ENCODE assay signal across 20 mouse cellular contexts in genomic region chr12:47466740-47467139, GRCm38 (mm10).
A peak's percentile ranks its signal among the peaks of the same experiment; 100 is the strongest.
DNase-seq lines count a peak whose midpoint lies in the region; ATAC-seq lines count a peak whose summit lies in the region.
"Had no signal": no experiment of that assay in that cellular context is flagged by ENCODE, and none has a peak within 500 bp of the region (broad histone marks: within the 10 kb centered on the region; RNA-seq: fewer than 3 reads in every experiment).

No protein-coding gene starts in this region.

- H3K27ac ChIP-seq in embryonic facial prominence, embryonic 14.5 days (replicated peaks; ENCODE audit: low read depth, low read length): no peak overlapping the region
- no peak overlapping the region for H3K27ac ChIP-seq in embryonic facial prominence, embryonic 10.5 days (replicated peaks)
- no peak overlapping the region for H3K27ac ChIP-seq in midbrain, embryonic 11.5 days (ENCODE audit: low read depth, low read length)
- no peak overlapping the region for H3K27ac ChIP-seq in midbrain, embryonic 15.5 days
- H3K27ac ChIP-seq: forebrain, embryonic 15.5 days; heart, adult 2 months; heart, embryonic 15.5 days had no signal

- no peaks in the 10 kb centered on the region for H3K4me1 ChIP-seq in embryonic facial prominence, embryonic 14.5 days (ENCODE audit: control insufficient read depth, insufficient read depth, low read length)
- H3K4me1 ChIP-seq in embryonic facial prominence, embryonic 10.5 days: no peaks in the 10 kb centered on the region
- no peaks in the 10 kb centered on the region for H3K4me1 ChIP-seq in midbrain, embryonic 11.5 days (ENCODE audit: control insufficient read depth, insufficient read depth, low read length)
- H3K4me1 ChIP-seq in midbrain, embryonic 15.5 days: no peaks in the 10 kb centered on the region
- H3K4me1 ChIP-seq: forebrain, embryonic 15.5 days; heart, embryonic 15.5 days had no signal

- no peak overlapping the region for H3K4me2 ChIP-seq in embryonic facial prominence, embryonic 14.5 days (ENCODE audit: low read depth, low read length)
- no peak overlapping the region for H3K4me2 ChIP-seq in midbrain, embryonic 11.5 days
- H3K4me2 ChIP-seq in midbrain, embryonic 15.5 days: no peak overlapping the region
- H3K4me2 ChIP-seq: forebrain, embryonic 15.5 days; heart, embryonic 11.5 days; heart, embryonic 15.5 days had no signal

- H3K36me3 ChIP-seq in embryonic facial prominence, embryonic 14.5 days (ENCODE audit: control insufficient read depth, insufficient read depth, low read length): no peaks in the 10 kb centered on the region
- H3K36me3 ChIP-seq in embryonic facial prominence, embryonic 10.5 days (replicated peaks): no peaks in the 10 kb centered on the region
- H3K36me3 ChIP-seq in midbrain, embryonic 11.5 days (ENCODE audit: control insufficient read depth, insufficient read depth, low read length): no peaks in the 10 kb centered on the region
- H3K36me3 ChIP-seq in midbrain, embryonic 15.5 days (replicated peaks): no peaks in the 10 kb centered on the region
- H3K36me3 ChIP-seq: forebrain, embryonic 15.5 days; G1E; heart, embryonic 15.5 days had no signal

- no peak overlapping the region for H3K4me3 ChIP-seq in embryonic facial prominence, embryonic 14.5 days (ENCODE audit: low read depth, low read length)
- no peak overlapping the region for H3K4me3 ChIP-seq in embryonic facial prominence, embryonic 10.5 days
- H3K4me3 ChIP-seq in midbrain, embryonic 11.5 days (ENCODE audit: low read depth, low read length): no peak overlapping the region
- no peak overlapping the region for H3K4me3 ChIP-seq in midbrain, embryonic 15.5 days
- H3K4me3 ChIP-seq: forebrain, embryonic 15.5 days; heart, adult 2 months; heart, embryonic 15.5 days had no signal

- 80% methylated on average over 1 of the region's 1 CpGs for WGBS in embryonic facial prominence, embryonic 14.5 days
- 62% methylated on average over 1 of the region's 1 CpGs for WGBS in embryonic facial prominence, embryonic 10.5 days
- WGBS in midbrain, embryonic 11.5 days: 79% methylated on average over 1 of the region's 1 CpGs
- WGBS in midbrain, embryonic 15.5 days: 62% methylated on average over 1 of the region's 1 CpGs

- no peaks in the 10 kb centered on the region for H3K27me3 ChIP-seq in embryonic facial prominence, embryonic 14.5 days (replicated peaks; ENCODE audit: control insufficient read depth, insufficient read depth, low read length)
- H3K27me3 ChIP-seq in embryonic facial prominence, embryonic 10.5 days (replicated peaks; ENCODE audit: low read depth, poor library complexity, severe bottlenecking): no peaks in the 10 kb centered on the region
- no peaks in the 10 kb centered on the region for H3K27me3 ChIP-seq in midbrain, embryonic 11.5 days (ENCODE audit: control insufficient read depth, insufficient read depth, low read length)
- no peaks in the 10 kb centered on the region for H3K27me3 ChIP-seq in midbrain, embryonic 15.5 days (replicated peaks)
- H3K27me3 ChIP-seq: forebrain, embryonic 15.5 days; heart, embryonic 15.5 days had no signal

- peak; percentile 8 for DNase-seq in embryonic facial prominence, embryonic 14.5 days (ENCODE audit: low spot score)
- DNase-seq in embryonic facial prominence, embryonic 10.5 days (ENCODE audit: low spot score): no peak
- peak; percentile 72 for DNase-seq in midbrain, embryonic 11.5 days (ENCODE audit: low spot score, missing footprints)
- peak; percentile 36 for DNase-seq in Muller cell, postnatal 12 days (ENCODE audit: inconsistent ontology term)
- peak; percentile 15 for DNase-seq in retina, postnatal 1 day
- DNase-seq in lung, postnatal 14 days: no peak
- DNase-seq: adrenal gland, postnatal 10 days; B cell, adult 2 months; cerebellum, adult 2 months; cerebellum, postnatal 10 days; gastrocnemius, postnatal 10 days; heart, adult 2 months; heart, postnatal 14 days had no signal

- no peak overlapping the region for H3K9ac ChIP-seq in embryonic facial prominence, embryonic 14.5 days (ENCODE audit: low read depth, low read length)
- no peak overlapping the region for H3K9ac ChIP-seq in midbrain, embryonic 11.5 days (ENCODE audit: low read length)
- H3K9ac ChIP-seq in midbrain, embryonic 15.5 days: no peak overlapping the region
- H3K9ac ChIP-seq: forebrain, embryonic 15.5 days; heart, embryonic 15.5 days had no signal

- peak; percentile 53; the same call in 1 of the 2 replicates for ATAC-seq in embryonic facial prominence, embryonic 14.5 days (ENCODE audit: low read depth)
- ATAC-seq in midbrain, embryonic 11.5 days (ENCODE audit: low FRiP score): no peak
- ATAC-seq in midbrain, embryonic 15.5 days (replicated peaks): no peak
- ATAC-seq: CD4-positive, CD25-positive, alpha-beta regulatory T cell, adult 4 months; forebrain, embryonic 15.5 days; intestine, embryonic 16.5 days had no signal

- no peaks in the 10 kb centered on the region for H3K9me3 ChIP-seq in embryonic facial prominence, embryonic 14.5 days (ENCODE audit: control insufficient read depth, low read length)
- no peaks in the 10 kb centered on the region for H3K9me3 ChIP-seq in embryonic facial prominence, embryonic 10.5 days
- H3K9me3 ChIP-seq in midbrain, embryonic 11.5 days (ENCODE audit: control insufficient read depth, low read length): no peaks in the 10 kb centered on the region
- H3K9me3 ChIP-seq in midbrain, embryonic 15.5 days: no peaks in the 10 kb centered on the region
- H3K9me3 ChIP-seq: forebrain, embryonic 15.5 days; G1E; heart, embryonic 15.5 days had no signal

Comparison
In these comparisons a context has a peak if more than half of its experiments do, and no peak if none do; other contexts are left out.
1. DNase-seq: peak in embryonic facial prominence, embryonic 14.5 days (single experiment), midbrain, embryonic 11.5 days (single experiment), Muller cell, postnatal 12 days (single experiment) and retina, postnatal 1 day (single experiment); none in embryonic facial prominence, embryonic 10.5 days (single experiment) and lung, postnatal 14 days (single experiment).